28 mouse cellular contexts compared by ENCODE assay signal in genomic region chr17:28557772-28558171, GRCm38 (mm10). TPM values are rescaled to one million over a fixed set of nuclear protein-coding genes. Genes with fewer than 3 reads are reported as not detected.
DNase-seq lines count a peak whose midpoint lies in the region; ATAC-seq and TF ChIP-seq lines count a peak whose summit lies in the region.
"Had no signal": no experiment of that assay in that cellular context is flagged by ENCODE, and none has a peak within 500 bp of the region (broad histone marks: within the 10 kb centered on the region; RNA-seq: fewer than 3 reads in every experiment).

No protein-coding gene starts in this region.

- no peak overlapping the region for H3K27ac ChIP-seq in limb, embryonic 13.5 days
- no peak overlapping the region for H3K27ac ChIP-seq in limb, embryonic 10.5 days
- H3K27ac ChIP-seq in embryonic facial prominence, embryonic 10.5 days (replicated peaks), result peak overlapping the region; percentile 82
- no peak overlapping the region for H3K27ac ChIP-seq in limb, embryonic 14.5 days (replicated peaks; ENCODE audit: low read depth, low read length)
- H3K27ac ChIP-seq: forebrain, embryonic 13.5 days; forebrain, embryonic 15.5 days had no signal

- ATAC-seq in limb, embryonic 13.5 days (ENCODE audit: low FRiP score, low read depth), result peak; percentile 34; the same call in 1 of the 2 replicates
- ATAC-seq in limb, embryonic 14.5 days (ENCODE audit: low FRiP score, low read depth), result peak; percentile 39; the same call in 1 of the 2 replicates
- ATAC-seq: activated CD4-positive, CD25-positive, alpha-beta regulatory T cell, adult 4 months; CD4-positive, CD25-positive, alpha-beta regulatory T cell, adult 4 months; forebrain, embryonic 13.5 days; forebrain, embryonic 15.5 days; Patski had no signal

- DNase-seq in limb, embryonic 10.5 days (ENCODE audit: low spot score), result no peak
- no peak for DNase-seq in embryonic facial prominence, embryonic 10.5 days (ENCODE audit: low spot score)
- peak; percentile 28 for DNase-seq in limb, embryonic 14.5 days (ENCODE audit: low spot score)
- no peak for DNase-seq in left cerebral cortex, postnatal 4 days
- no peak for DNase-seq in thymus, postnatal 10 days (ENCODE audit: low spot score in 2 of 2)
- DNase-seq: adrenal gland, adult 8-10 months; adrenal gland, postnatal 14 days; adrenal gland, postnatal 36 days; B cell, adult 2 months; cerebellum, adult 11-12 months; cerebellum, adult 2 months; cerebellum, adult 9-10 months; cerebellum, postnatal 10 days; cerebellum, postnatal 25 days had no signal

- H3K4me1 ChIP-seq in limb, embryonic 13.5 days, result peaks cover 47% of the 10 kb centered on the region
- H3K4me1 ChIP-seq in limb, embryonic 10.5 days, result peaks cover 65% of the 10 kb centered on the region
- H3K4me1 ChIP-seq in embryonic facial prominence, embryonic 10.5 days, result peaks cover 71% of the 10 kb centered on the region
- peaks cover 19% of the 10 kb centered on the region for H3K4me1 ChIP-seq in limb, embryonic 14.5 days (ENCODE audit: control insufficient read depth, insufficient read depth, low read length)

- no peaks in the 10 kb centered on the region for H3K27me3 ChIP-seq in limb, embryonic 13.5 days
- H3K27me3 ChIP-seq in limb, embryonic 10.5 days (ENCODE audit: low read depth, poor library complexity, severe bottlenecking), result no peaks in the 10 kb centered on the region
- no peaks in the 10 kb centered on the region for H3K27me3 ChIP-seq in embryonic facial prominence, embryonic 10.5 days (replicated peaks; ENCODE audit: low read depth, poor library complexity, severe bottlenecking)
- H3K27me3 ChIP-seq in limb, embryonic 14.5 days (ENCODE audit: control insufficient read depth, insufficient read depth, low read length), result no peaks in the 10 kb centered on the region
- H3K27me3 ChIP-seq in myocyte (ENCODE audit: control insufficient read depth, insufficient read depth, insufficient read length), result peaks cover 30% of the 10 kb centered on the region
- H3K27me3 ChIP-seq: embryonic facial prominence, embryonic 13.5 days; forebrain, embryonic 13.5 days; forebrain, embryonic 15.5 days had no signal

- intact Hi-C loops in left cerebral cortex, postnatal 4 days (cut with DNase I), result no loop called here

- no peak for TF ChIP-seq POLR2A in limb, embryonic 14.5 days (IDR thresholded peaks at IDR 0.05; ENCODE audit: borderline replicate concordance, extremely low read depth, insufficient read depth, insufficient read length)
- TF ChIP-seq POLR2A in myocyte (IDR thresholded peaks at IDR 0.05; ENCODE audit: insufficient read length, low read depth), result no peak

- H3K4me2 ChIP-seq in limb, embryonic 13.5 days (replicated peaks), result no peak overlapping the region
- no peak overlapping the region for H3K4me2 ChIP-seq in limb, embryonic 14.5 days (replicated peaks; ENCODE audit: low read depth, low read length, severe bottlenecking)
- no peak overlapping the region for H3K4me2 ChIP-seq in myocyte (ENCODE audit: low read depth)
- H3K4me2 ChIP-seq: embryonic facial prominence, embryonic 13.5 days; forebrain, embryonic 13.5 days; forebrain, embryonic 15.5 days had no signal

- no peak overlapping the region for H3ac ChIP-seq in myocyte (ENCODE audit: control insufficient read depth, insufficient read length)

- H3K36me3 ChIP-seq in limb, embryonic 13.5 days, result no peaks in the 10 kb centered on the region
- no peaks in the 10 kb centered on the region for H3K36me3 ChIP-seq in limb, embryonic 10.5 days
- no peaks in the 10 kb centered on the region for H3K36me3 ChIP-seq in embryonic facial prominence, embryonic 10.5 days (replicated peaks)
- H3K36me3 ChIP-seq in limb, embryonic 14.5 days (ENCODE audit: control insufficient read depth, insufficient read depth, low read length), result no peaks in the 10 kb centered on the region
- no peaks in the 10 kb centered on the region for H3K36me3 ChIP-seq in myocyte (ENCODE audit: control insufficient read depth, insufficient read depth)
- H3K36me3 ChIP-seq: embryonic facial prominence, embryonic 13.5 days; forebrain, embryonic 15.5 days; G1E had no signal

- 43% methylated on average over 6 of the region's 6 CpGs for WGBS in limb, embryonic 13.5 days
- 73% methylated on average over 6 of the region's 6 CpGs for WGBS in limb, embryonic 10.5 days
- 72% methylated on average over 6 of the region's 6 CpGs for WGBS in embryonic facial prominence, embryonic 10.5 days
- 54% methylated on average over 6 of the region's 6 CpGs for WGBS in limb, embryonic 14.5 days

- no peaks in the 10 kb centered on the region for H3K9me3 ChIP-seq in limb, embryonic 13.5 days
- no peaks in the 10 kb centered on the region for H3K9me3 ChIP-seq in limb, embryonic 10.5 days (replicated peaks)
- no peaks in the 10 kb centered on the region for H3K9me3 ChIP-seq in embryonic facial prominence, embryonic 10.5 days
- no peaks in the 10 kb centered on the region for H3K9me3 ChIP-seq in limb, embryonic 14.5 days (ENCODE audit: control insufficient read depth, low read length)
- H3K9me3 ChIP-seq: embryonic facial prominence, embryonic 13.5 days; forebrain, embryonic 13.5 days; forebrain, embryonic 15.5 days; G1E had no signal

- no peak overlapping the region for H3K9ac ChIP-seq in limb, embryonic 13.5 days
- no peak overlapping the region for H3K9ac ChIP-seq in limb, embryonic 14.5 days (ENCODE audit: low read depth, low read length, severe bottlenecking)
- H3K9ac ChIP-seq: forebrain, embryonic 13.5 days; forebrain, embryonic 15.5 days had no signal

- H3K79me2 ChIP-seq in myocyte (ENCODE audit: control insufficient read depth, insufficient read depth), result no peaks in the 10 kb centered on the region

- no peak overlapping the region for H3K4me3 ChIP-seq in limb, embryonic 13.5 days
- H3K4me3 ChIP-seq in limb, embryonic 10.5 days, result no peak overlapping the region
- H3K4me3 ChIP-seq in embryonic facial prominence, embryonic 10.5 days, result no peak overlapping the region
- H3K4me3 ChIP-seq in limb, embryonic 14.5 days (replicated peaks; ENCODE audit: low read length), result no peak overlapping the region
- no peak overlapping the region for H3K4me3 ChIP-seq in myocyte
- H3K4me3 ChIP-seq: embryonic facial prominence, embryonic 13.5 days; forebrain, embryonic 13.5 days; forebrain, embryonic 15.5 days had no signal

TF ChIP-seq in myocyte, 11 proteins besides CTCF, POLR2A, EP300 and RAD21:
- TF ChIP-seq POLR2AphosphoS2 (IDR thresholded peaks at IDR 0.05; ENCODE audit: insufficient read length, low read depth) (no peak), MYOD1 (IDR thresholded peaks at IDR 0.05; ENCODE audit: control insufficient read depth in 1 of 3, insufficient read length in 2 of 3, low read depth in 2 of 3) (peak in 2 of 3 experiments; percentile 46 to 59), MYOG (IDR thresholded peaks at IDR 0.05; ENCODE audit: control insufficient read depth in 1 of 3, insufficient read depth in 1 of 3, insufficient read length in 2 of 3, low read depth in 2 of 3) (peak in 1 of 3 experiments; percentile 56)
TF ChIP-seq in myocyte: peak in this region for 2.

RNA-seq across cellular contexts. Expression of gene Clps, which starts 2.8 kb away (rescaled TPM):
- 0.60 and 0.91 TPM in 2 replicates for polyA plus RNA-seq in limb, embryonic 13.5 days (2015; fragmentation: Nextera tagmentation; extraction: Ambion mirVana)
- not detected in 2 replicates for polyA plus RNA-seq in limb, embryonic 10.5 days (2016; fragmentation: Nextera tagmentation; extraction: Ambion mirVana)
- polyA plus RNA-seq in embryonic facial prominence, embryonic 10.5 days (2016; fragmentation: Nextera tagmentation; extraction: Ambion mirVana), result not detected in 2 replicates
- polyA plus RNA-seq in limb, embryonic 14.5 days (2012; rRNA removed), result 0.15 and 0.59 TPM in 2 replicates
- polyA plus RNA-seq in limb, embryonic 14.5 days (2014; fragmentation: Nextera tagmentation; extraction: Ambion mirVana), result not detected in 2 replicates
- polyA plus RNA-seq in myocyte (2012; fragmentation: generic; extraction: Trizol), result not detected
- total RNA-seq in left cerebral cortex, postnatal 4 days (2021), result not detected
- total RNA-seq: adrenal gland, adult 18-20 months; adrenal gland, adult 8-10 months; adrenal gland, postnatal 14 days; adrenal gland, postnatal 36 days; CH12.LX; G1E had no signal
- polyA plus RNA-seq: activated CD4-positive, CD25-positive, alpha-beta regulatory T cell, adult 4 months; CD4-positive, CD25-positive, alpha-beta regulatory T cell, adult 4 months; cortical plate, adult 2 months; embryonic facial prominence, embryonic 11.5 days; embryonic facial prominence, embryonic 13.5 days; forebrain, embryonic 11.5 days; forebrain, embryonic 15.5 days; G1E; Patski had no signal

RNA-seq across cellular contexts. Expression of gene Clpsl2, which starts 8.6 kb away (rescaled TPM):
- not detected in 2 replicates for polyA plus RNA-seq in limb, embryonic 13.5 days (2015; fragmentation: Nextera tagmentation; extraction: Ambion mirVana)
- polyA plus RNA-seq in limb, embryonic 10.5 days (2016; fragmentation: Nextera tagmentation; extraction: Ambion mirVana), result not detected in 2 replicates
- polyA plus RNA-seq in embryonic facial prominence, embryonic 10.5 days (2016; fragmentation: Nextera tagmentation; extraction: Ambion mirVana), result not detected in 2 replicates
- 0.18 TPM in 1 of 2 replicates, not detected in the other for polyA plus RNA-seq in limb, embryonic 14.5 days (2012; rRNA removed)
- polyA plus RNA-seq in limb, embryonic 14.5 days (2014; fragmentation: Nextera tagmentation; extraction: Ambion mirVana), result not detected in 2 replicates
- not detected for polyA plus RNA-seq in myocyte (2012; fragmentation: generic; extraction: Trizol)
- not detected for total RNA-seq in left cerebral cortex, postnatal 4 days (2021)
- total RNA-seq: adrenal gland, adult 18-20 months; adrenal gland, adult 8-10 months; adrenal gland, postnatal 14 days; adrenal gland, postnatal 36 days; CH12.LX; G1E had no signal
- polyA plus RNA-seq: activated CD4-positive, CD25-positive, alpha-beta regulatory T cell, adult 4 months; CD4-positive, CD25-positive, alpha-beta regulatory T cell, adult 4 months; cerebellum, adult 2 months; cortical plate, adult 2 months; embryonic facial prominence, embryonic 11.5 days; embryonic facial prominence, embryonic 13.5 days; forebrain, embryonic 11.5 days; forebrain, embryonic 13.5 days; forebrain, embryonic 15.5 days; G1E; Patski had no signal

RNA-seq across cellular contexts. Expression of gene Lhfpl5, which starts 17.7 kb away (rescaled TPM):
- polyA plus RNA-seq in limb, embryonic 13.5 days (2015; fragmentation: Nextera tagmentation; extraction: Ambion mirVana), result 0.46 and 0.56 TPM in 2 replicates
- 0.39 and 0.55 TPM in 2 replicates for polyA plus RNA-seq in limb, embryonic 10.5 days (2016; fragmentation: Nextera tagmentation; extraction: Ambion mirVana)
- 1.1 TPM in 2 replicates for polyA plus RNA-seq in embryonic facial prominence, embryonic 10.5 days (2016; fragmentation: Nextera tagmentation; extraction: Ambion mirVana)
- 0.05 TPM in 1 of 2 replicates, not detected in the other for polyA plus RNA-seq in limb, embryonic 14.5 days (2012; rRNA removed)
- polyA plus RNA-seq in limb, embryonic 14.5 days (2014; fragmentation: Nextera tagmentation; extraction: Ambion mirVana), result 0.17 and 0.53 TPM in 2 replicates
- 0.04 TPM for polyA plus RNA-seq in myocyte (2012; fragmentation: generic; extraction: Trizol)
- 1 to 10 TPM; 7.4 to 8.1 TPM for total RNA-seq in left cerebral cortex, postnatal 4 days (2021)
- total RNA-seq: G1E had no signal
- polyA plus RNA-seq: G1E had no signal

RNA-seq across cellular contexts. Expression of gene Armc12, which starts 27.2 kb away (rescaled TPM):
- polyA plus RNA-seq in limb, embryonic 13.5 days (2015; fragmentation: Nextera tagmentation; extraction: Ambion mirVana), result not detected in 2 replicates
- polyA plus RNA-seq in limb, embryonic 10.5 days (2016; fragmentation: Nextera tagmentation; extraction: Ambion mirVana), result not detected in 2 replicates
- polyA plus RNA-seq in embryonic facial prominence, embryonic 10.5 days (2016; fragmentation: Nextera tagmentation; extraction: Ambion mirVana), result not detected in 2 replicates
- 0.04 and 0.05 TPM in 2 replicates for polyA plus RNA-seq in limb, embryonic 14.5 days (2012; rRNA removed)
- not detected in 2 replicates for polyA plus RNA-seq in limb, embryonic 14.5 days (2014; fragmentation: Nextera tagmentation; extraction: Ambion mirVana)
- not detected for polyA plus RNA-seq in myocyte (2012; fragmentation: generic; extraction: Trizol)
- not detected for total RNA-seq in left cerebral cortex, postnatal 4 days (2021)
- total RNA-seq: adrenal gland, adult 18-20 months; adrenal gland, adult 8-10 months; adrenal gland, postnatal 14 days; adrenal gland, postnatal 36 days; CH12.LX; G1E had no signal
- polyA plus RNA-seq: activated CD4-positive, CD25-positive, alpha-beta regulatory T cell, adult 4 months; CD4-positive, CD25-positive, alpha-beta regulatory T cell, adult 4 months; cerebellum, adult 2 months; cortical plate, adult 2 months; embryonic facial prominence, embryonic 11.5 days; embryonic facial prominence, embryonic 13.5 days; forebrain, embryonic 11.5 days; forebrain, embryonic 13.5 days; forebrain, embryonic 15.5 days; G1E; Patski had no signal

RNA-seq across cellular contexts. Expression of gene Fkbp5, which starts 40.4 kb away (rescaled TPM):
- polyA plus RNA-seq in limb, embryonic 13.5 days (2015; fragmentation: Nextera tagmentation; extraction: Ambion mirVana), result 26.2 and 27.3 TPM in 2 replicates
- 32.5 and 32.6 TPM in 2 replicates for polyA plus RNA-seq in limb, embryonic 10.5 days (2016; fragmentation: Nextera tagmentation; extraction: Ambion mirVana)
- polyA plus RNA-seq in embryonic facial prominence, embryonic 10.5 days (2016; fragmentation: Nextera tagmentation; extraction: Ambion mirVana), result 32.0 and 32.8 TPM in 2 replicates
- 21.4 and 23.3 TPM in 2 replicates for polyA plus RNA-seq in limb, embryonic 14.5 days (2012; rRNA removed)
- 8.7 and 9.2 TPM in 2 replicates for polyA plus RNA-seq in limb, embryonic 14.5 days (2014; fragmentation: Nextera tagmentation; extraction: Ambion mirVana)
- 11.6 TPM for polyA plus RNA-seq in myocyte (2012; fragmentation: generic; extraction: Trizol)
- total RNA-seq in left cerebral cortex, postnatal 4 days (2021), result 10 to 100 TPM; 39.0 to 40.9 TPM
